Mouse (Mus musculus) c-Kit-positive CD71-negative TER-119-negative erythroid progenitor cells, embryonic 14.5 days (primary cell): ENCODE results near the gene Prorsd1.

Experiments
- DNase-seq: peaks from one replicate; pipeline ENCODE4 v3.0.0-alpha.2; 2013; ENCODE audit warnings: low read depth

The Prorsd1 gene

DNA sequence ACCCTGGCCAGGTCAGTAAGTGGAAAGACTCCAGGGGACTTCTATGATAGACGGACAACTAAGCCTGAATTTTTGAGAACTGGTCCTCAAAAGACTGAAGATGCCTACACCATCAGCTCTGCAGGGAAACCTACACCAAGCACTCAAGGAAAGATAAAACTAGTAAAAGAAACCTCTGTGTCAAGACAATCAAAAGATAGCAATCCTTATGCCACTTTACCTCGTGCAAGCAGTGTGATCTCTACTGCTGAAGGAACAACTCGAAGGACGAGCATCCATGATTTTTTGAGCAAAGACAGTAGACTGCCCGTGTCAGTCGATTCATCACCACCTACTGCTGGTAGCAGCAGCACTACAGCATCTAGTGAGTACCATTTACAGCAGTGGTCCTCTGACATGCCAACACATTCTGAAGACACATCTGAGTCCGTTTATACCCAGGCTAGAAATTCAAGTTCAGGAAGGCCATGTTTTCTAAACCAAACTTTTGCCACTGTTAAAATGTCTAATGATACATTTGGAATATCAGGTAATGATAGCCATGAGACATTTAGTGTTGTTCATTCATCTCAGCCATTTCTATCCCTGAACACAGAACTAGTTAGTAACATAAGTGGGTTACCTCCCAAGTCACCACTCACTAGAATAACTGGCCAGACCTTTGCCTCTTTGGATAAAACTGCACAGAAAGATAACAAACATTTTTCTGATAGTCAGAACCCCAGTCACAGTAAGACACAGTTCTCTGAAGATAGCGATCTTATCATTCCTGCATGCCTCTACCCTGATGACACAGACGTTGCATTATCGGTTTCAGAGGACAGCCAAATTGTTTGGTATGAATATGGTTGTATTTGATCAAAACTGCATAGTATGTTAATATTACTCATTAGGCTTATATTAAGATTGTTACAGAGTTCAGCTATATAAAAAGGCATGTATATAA is 10.6 kb downstream of the Prorsd1 start:
- no peak for DNase-seq

DNA sequence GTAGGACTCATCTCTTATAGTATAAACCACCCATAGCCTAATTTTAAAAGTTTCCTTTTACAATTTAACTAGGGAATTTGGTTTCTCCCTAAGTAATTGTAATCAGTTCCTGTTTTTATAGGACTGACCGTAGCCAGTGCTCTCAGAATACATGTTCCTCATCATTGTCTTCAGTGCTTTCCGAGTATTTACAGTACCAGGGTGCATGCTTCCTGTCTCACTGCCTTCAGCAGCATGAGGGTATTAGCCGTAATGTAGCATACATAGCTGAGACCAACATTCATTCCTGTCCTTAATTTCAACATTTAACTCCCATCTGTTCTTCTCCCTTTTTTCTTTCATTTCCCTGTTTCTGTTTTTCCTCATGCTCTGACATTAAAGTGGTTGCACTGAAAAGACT is 17.9 kb downstream of the Prorsd1 start:
- no peak for DNase-seq

DNA sequence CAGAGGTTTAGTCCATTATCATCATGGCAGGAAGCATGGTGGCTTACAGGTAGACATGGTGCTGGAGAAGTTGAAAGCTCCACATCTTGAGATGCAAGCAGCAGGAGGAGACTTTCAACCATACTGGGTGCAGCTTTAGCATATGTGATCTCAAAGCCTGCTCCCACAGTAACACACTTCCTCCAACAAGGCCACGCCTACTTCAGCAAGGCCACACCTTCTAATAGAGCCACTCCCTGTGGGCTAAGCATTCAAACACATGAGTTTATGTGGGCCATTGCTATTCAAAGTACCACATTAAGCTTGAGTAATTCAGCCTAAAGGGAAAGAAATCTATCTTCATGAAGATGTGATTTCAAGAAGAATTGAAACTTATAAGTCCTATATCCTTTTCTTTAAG is 21.7 kb downstream of the Prorsd1 start:
- no peak for DNase-seq

DNA sequence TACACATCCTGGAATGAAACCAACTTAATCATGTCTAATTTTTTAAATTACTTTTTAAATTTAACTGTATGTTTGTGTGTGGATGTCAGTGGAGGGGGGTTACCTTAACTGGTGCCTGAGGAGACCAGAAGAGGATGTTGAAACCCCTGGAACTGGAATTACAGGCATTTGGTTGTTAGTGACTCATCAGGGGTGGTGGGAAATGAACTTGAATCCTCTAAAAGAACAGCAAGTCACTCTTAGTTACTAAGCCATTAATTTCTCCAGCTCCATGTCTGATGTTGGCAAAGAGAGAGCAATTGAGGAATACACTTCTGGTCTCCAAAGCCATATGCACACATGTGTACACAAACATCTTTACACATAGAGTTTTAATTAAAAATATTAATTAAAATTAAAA is 40.2 kb downstream of the Prorsd1 start:
- DNase-seq, result no peak
